Comparison of ENCODE assay signal across 8 mouse cellular contexts in the genomic region with DNA sequence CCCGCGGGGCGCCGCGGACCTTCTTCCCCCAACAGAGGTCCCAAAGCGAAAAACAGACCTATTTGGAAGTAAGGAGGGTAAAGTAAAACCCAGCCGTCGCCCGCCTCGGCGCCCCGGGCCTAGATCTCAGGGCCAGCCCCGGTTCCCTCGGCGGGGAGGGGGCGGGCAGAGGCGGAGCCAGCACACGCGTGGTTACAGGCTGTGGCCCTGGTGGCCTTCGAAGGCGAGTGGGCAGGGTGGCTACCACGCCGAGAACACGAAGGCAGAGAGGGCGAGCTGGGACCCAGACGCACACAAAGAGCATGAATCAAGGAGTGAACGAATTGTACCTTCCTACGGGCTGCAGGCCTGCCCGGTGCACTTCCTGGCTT. TPM values are rescaled to one million over a fixed set of nuclear protein-coding genes. Genes with fewer than 3 reads are reported as not detected.
DNase-seq lines count a peak whose midpoint lies in the region; ATAC-seq and TF ChIP-seq lines count a peak whose summit lies in the region.

No protein-coding gene starts in this region.

- 19% methylated on average over 29 of the region's 29 CpGs for WGBS in lung, embryonic 14.5 days
- 19% methylated on average over 29 of the region's 29 CpGs for WGBS in forebrain, embryonic 11.5 days
- WGBS in limb, embryonic 11.5 days = 22% methylated on average over 29 of the region's 29 CpGs
- WGBS in neural tube, embryonic 15.5 days = 15% methylated on average over 29 of the region's 29 CpGs

- peaks cover 5% of the 10 kb centered on the region; the same call in 1 of the 2 replicates for H3K4me1 ChIP-seq in lung, embryonic 14.5 days (ENCODE audit: insufficient read depth)
- peaks cover 5% of the 10 kb centered on the region; the same call in 1 of the 2 replicates for H3K4me1 ChIP-seq in forebrain, embryonic 11.5 days (replicated peaks; ENCODE audit: control insufficient read depth, insufficient read depth, low read length)
- no peaks in the 10 kb centered on the region for H3K4me1 ChIP-seq in limb, embryonic 11.5 days (ENCODE audit: control insufficient read depth, insufficient read depth, low read length)
- peaks cover 15% of the 10 kb centered on the region for H3K4me1 ChIP-seq in neural tube, embryonic 15.5 days

- no peaks in the 10 kb centered on the region for H3K36me3 ChIP-seq in lung, embryonic 14.5 days (ENCODE audit: insufficient read depth)
- no peaks in the 10 kb centered on the region for H3K36me3 ChIP-seq in forebrain, embryonic 11.5 days (ENCODE audit: control insufficient read depth, insufficient read depth, low read length)
- no peaks in the 10 kb centered on the region for H3K36me3 ChIP-seq in limb, embryonic 11.5 days (ENCODE audit: control insufficient read depth, insufficient read depth, low read length)
- H3K36me3 ChIP-seq in neural tube, embryonic 15.5 days = no peaks in the 10 kb centered on the region

- no peak for TF ChIP-seq CTCF in lung, embryonic 14.5 days (IDR thresholded peaks at IDR 0.05; ENCODE audit: low read depth)

- no peak overlapping the region for H3K27ac ChIP-seq in lung, embryonic 14.5 days (ENCODE audit: low read depth)
- H3K27ac ChIP-seq in forebrain, embryonic 11.5 days (ENCODE audit: low read depth, low read length) = no peak overlapping the region
- no peak overlapping the region for H3K27ac ChIP-seq in limb, embryonic 11.5 days (replicated peaks; ENCODE audit: low read depth, low read length)
- H3K27ac ChIP-seq in neural tube, embryonic 15.5 days (replicated peaks) = peak overlapping the region; percentile 89

- peak overlapping the region; percentile 44 for H3K4me3 ChIP-seq in lung, embryonic 14.5 days (ENCODE audit: low read depth, low read length)
- peak overlapping the region; percentile 38 for H3K4me3 ChIP-seq in forebrain, embryonic 11.5 days (ENCODE audit: low read depth, low read length)
- peak overlapping the region; percentile 36 for H3K4me3 ChIP-seq in limb, embryonic 11.5 days (ENCODE audit: low read depth, low read length)
- H3K4me3 ChIP-seq in neural tube, embryonic 15.5 days (replicated peaks) = peak overlapping the region; percentile 56

- no peaks in the 10 kb centered on the region for H3K27me3 ChIP-seq in lung, embryonic 14.5 days (ENCODE audit: insufficient read depth, low read length)
- H3K27me3 ChIP-seq in forebrain, embryonic 11.5 days (ENCODE audit: control insufficient read depth, insufficient read depth, low read length) = peaks cover 5% of the 10 kb centered on the region; the same call in 1 of the 2 replicates
- no peaks in the 10 kb centered on the region for H3K27me3 ChIP-seq in limb, embryonic 11.5 days (ENCODE audit: control insufficient read depth, insufficient read depth, low read length)
- no peaks in the 10 kb centered on the region for H3K27me3 ChIP-seq in neural tube, embryonic 15.5 days (replicated peaks)

- H3K4me2 ChIP-seq in lung, embryonic 14.5 days = peak overlapping the region; percentile 83
- peak overlapping the region; percentile 89 for H3K4me2 ChIP-seq in forebrain, embryonic 11.5 days (ENCODE audit: low read depth, low read length, severe bottlenecking)
- peak overlapping the region; percentile 78 for H3K4me2 ChIP-seq in limb, embryonic 11.5 days (ENCODE audit: low read depth, severe bottlenecking)
- H3K4me2 ChIP-seq in neural tube, embryonic 15.5 days = peak overlapping the region; percentile 86

- no peaks in the 10 kb centered on the region for H3K9me3 ChIP-seq in lung, embryonic 14.5 days (ENCODE audit: low read depth, low read length)
- no peaks in the 10 kb centered on the region for H3K9me3 ChIP-seq in forebrain, embryonic 11.5 days (ENCODE audit: control insufficient read depth, low read length)
- no peaks in the 10 kb centered on the region for H3K9me3 ChIP-seq in limb, embryonic 11.5 days (ENCODE audit: control insufficient read depth, low read length)
- H3K9me3 ChIP-seq in neural tube, embryonic 15.5 days (replicated peaks) = no peaks in the 10 kb centered on the region

- peak; percentile 81 for ATAC-seq in lung, embryonic 14.5 days (ENCODE audit: insufficient read depth)
- ATAC-seq in forebrain, embryonic 11.5 days (replicated peaks; ENCODE audit: low FRiP score) = peak; percentile 87
- peak; percentile 81 for ATAC-seq in limb, embryonic 11.5 days (ENCODE audit: insufficient number of reproducible peaks, low FRiP score, low TSS enrichment, low read depth)
- ATAC-seq in neural tube, embryonic 15.5 days (ENCODE audit: low FRiP score) = peak; percentile 87

- no peak for DNase-seq in lung, embryonic 14.5 days
- DNase-seq in lung, postnatal 14 days = no peak
- no peak for DNase-seq in forebrain, embryonic 11.5 days (ENCODE audit: low spot score)
- DNase-seq in limb, embryonic 11.5 days (ENCODE audit: low spot score) = no peak
- no peak for DNase-seq in left cerebral cortex, adult 11 months (ENCODE audit: low spot score)
- no peak for DNase-seq in thymus, postnatal 0 days (ENCODE audit: low spot score)
- DNase-seq in cerebellum, adult 11-12 months = no peak

- H3K9ac ChIP-seq in lung, embryonic 14.5 days = peak overlapping the region; percentile 71
- H3K9ac ChIP-seq in forebrain, embryonic 11.5 days (ENCODE audit: low read length) = peak overlapping the region; percentile 75
- H3K9ac ChIP-seq in limb, embryonic 11.5 days (ENCODE audit: low read length) = peak overlapping the region; percentile 77
- H3K9ac ChIP-seq in neural tube, embryonic 15.5 days (replicated peaks) = peak overlapping the region; percentile 65

RNA-seq across cellular contexts. Expression of gene Gm10190, which starts 0.4 kb away (rescaled TPM):
- polyA plus RNA-seq in lung, embryonic 14.5 days (2014; fragmentation: Nextera tagmentation; extraction: Ambion mirVana) = 2.1 and 2.4 TPM in 2 replicates
- 2.3 TPM in 1 of 2 replicates, not detected in the other for polyA plus RNA-seq in forebrain, embryonic 11.5 days (2014; fragmentation: Nextera tagmentation; extraction: Ambion mirVana)
- polyA plus RNA-seq in limb, embryonic 11.5 days (2014; fragmentation: Nextera tagmentation; extraction: Ambion mirVana) = 0.79 and 1.2 TPM in 2 replicates
- 2.5 and 3.7 TPM in 2 replicates for polyA plus RNA-seq in neural tube, embryonic 15.5 days (2015; fragmentation: Nextera tagmentation; extraction: Ambion mirVana)
- 1.5 and 1.6 TPM in 2 replicates for polyA plus RNA-seq in thymus, postnatal 0 days (2015; fragmentation: Nextera tagmentation; extraction: Ambion mirVana)
